Mouse (Mus musculus) limb, embryonic 12.5 days (tissue): ENCODE results near the gene Olfr1245. TPM values are rescaled to one million over a fixed set of nuclear protein-coding genes. Genes with fewer than 3 reads are reported as not detected.
"Not testable (repeated sequence)": the region's sequence is repeated elsewhere in the genome, so short reads cannot be mapped to it uniquely, and the experiment has no call there.

Experiments
- ATAC-seq: fragments of 200-750 bp; cut with Nextera tagmentation; 2 replicates; pipeline ENCODE4 v1.8.0; 2017; ENCODE audit warnings: low read depth, moderate TSS enrichment; ENCODE audit not compliant: insufficient number of reproducible peaks, insufficient read depth, low FRiP score, low TSS enrichment
- H3K27ac ChIP-seq: fragments of 300-500 bp; sonication (generic); 2 replicates; pipeline ENCODE4 v1.5.1; 2016; ENCODE audit warnings: mild to moderate bottlenecking, moderate library complexity
- H3K27me3 ChIP-seq: fragments of 300-500 bp; sonication (generic); 2 replicates; pipeline ENCODE4 v1.6.1; 2016; ENCODE audit warnings: mild to moderate bottlenecking, moderate library complexity
- H3K36me3 ChIP-seq: fragments of 300-500 bp; sonication (generic); 2 replicates; pipeline ENCODE4 v1.6.1; 2016; ENCODE audit warnings: mild to moderate bottlenecking, moderate library complexity
- H3K4me1 ChIP-seq: fragments of 300-500 bp; sonication (generic); replicated peaks from 2 replicates; pipeline ENCODE4 v1.6.1; 2016
- H3K4me2 ChIP-seq: fragments of 300-500 bp; sonication (generic); 2 replicates; pipeline ENCODE4 v1.6.1; 2016; ENCODE audit warnings: mild to moderate bottlenecking, moderate library complexity
- H3K4me3 ChIP-seq: fragments of 300-500 bp; sonication (generic); replicated peaks from 2 replicates; pipeline ENCODE4 v1.5.1; 2016; ENCODE audit warnings: mild to moderate bottlenecking
- H3K9ac ChIP-seq: fragments of 300-500 bp; sonication (generic); replicated peaks from 2 replicates; pipeline ENCODE4 v1.6.1; 2016; ENCODE audit warnings: mild to moderate bottlenecking, moderate library complexity
- H3K9me3 ChIP-seq: fragments of 300-500 bp; sonication (generic); 2 replicates; pipeline ENCODE4 v1.6.1; 2016; ENCODE audit warnings: mild to moderate bottlenecking, moderate library complexity
- WGBS: fragments of 180-500 bp; shearing (Covaris S2); methylation state at CpG from one replicate; pipeline ENCODE4 v1.1.7; 2016; 5-methylcytosine and 5-hydroxymethylcytosine counted together
- polyA plus RNA-seq: library from polyadenylated mRNA; unstranded; fragments of >200 nt; fragmentation: Nextera tagmentation; extraction: Ambion mirVana; gene quantifications from 2 replicates; pipeline ENCODE4 v1.2.1, GENCODE M21; 2016

The Olfr1245 gene
- not detected in 2 replicates for polyA plus RNA-seq

GRCm38 (mm10) chr2:89578347-89578746, at the start of gene Olfr1245:
Olfr1245 (minus strand) TSS chr2:89578447.
- H3K27ac ChIP-seq: no peak within 1 kb of the TSS
- 90% methylated on average over 1 of the region's 1 CpGs for WGBS
- H3K4me1 ChIP-seq: no peaks in the 10 kb centered on the region
- H3K27me3 ChIP-seq: no peaks in the 10 kb centered on the region
- H3K36me3 ChIP-seq: no peaks in the 10 kb centered on the region
- no peak within 1 kb of the TSS for H3K9ac ChIP-seq
- H3K4me3 ChIP-seq: no peak within 1 kb of the TSS
- no peaks in the 10 kb centered on the region for H3K9me3 ChIP-seq
- H3K4me2 ChIP-seq: no peak within 1 kb of the TSS
- ATAC-seq: no peak

DNA sequence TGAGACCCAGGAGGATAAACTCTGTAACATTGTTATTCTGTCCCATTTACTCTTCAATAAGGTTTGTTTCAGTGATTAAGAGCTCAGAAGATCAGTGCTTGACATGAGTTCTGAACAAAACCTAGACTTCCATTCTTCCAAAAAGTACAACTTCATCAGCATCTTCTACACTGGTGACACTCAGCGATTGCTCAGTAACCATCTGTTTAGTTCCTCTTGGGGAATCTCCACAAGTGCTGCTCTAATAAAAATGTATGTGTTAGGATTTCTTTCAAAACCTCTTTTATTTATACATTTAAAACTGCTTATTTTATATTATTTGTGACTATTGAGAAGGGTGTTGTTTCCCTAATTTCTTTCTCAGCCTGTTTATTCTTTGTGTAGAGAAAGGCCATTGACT, 39.9 kb upstream of the Olfr1245 start, which contains the start of gene Olfr1248:
Olfr1248 (minus strand) TSS at position 101 of the 400 bp plus-strand sequence.
- 92% methylated on average over 1 of the region's 1 CpGs for WGBS
- not testable (repeated sequence) for ATAC-seq, H3K27me3 ChIP-seq

GRCm38 (mm10) chr2:89614030-89614429, 35.8 kb upstream of the Olfr1245 start, which contains the start of gene Olfr1247:
Olfr1247 (minus strand) TSS chr2:89614130.
- Histone ChIP-seq H3K4me3 (no peak within 1 kb of the TSS), H3K27ac (no peak within 1 kb of the TSS), H3K36me3 (no peaks in the 10 kb centered on the region), H3K9ac (no peak within 1 kb of the TSS), H3K27me3 (no peaks in the 10 kb centered on the region), H3K9me3 (no peaks in the 10 kb centered on the region), H3K4me2 (no peak within 1 kb of the TSS), H3K4me1 (no peaks in the 10 kb centered on the region)
- WGBS: 97% methylated on average over 2 of the region's 2 CpGs
- ATAC-seq: no peak

More for the DNA sequence above, 39.9 kb upstream of the Olfr1245 start, which contains the start of gene Olfr1248:
- H3K4me1 ChIP-seq, H3K4me2 ChIP-seq, H3K9ac ChIP-seq, H3K36me3 ChIP-seq, H3K27ac ChIP-seq, H3K4me3 ChIP-seq, H3K9me3 ChIP-seq: not testable (repeated sequence)

GRCm38 (mm10) chr2:89593057-89593456, 14.8 kb upstream of the Olfr1245 start, which contains the start of gene Olfr1246:
Olfr1246 (minus strand) TSS chr2:89593157.
- WGBS: 85% methylated on average over 2 of the region's 2 CpGs
- Histone ChIP-seq H3K4me2 (no peak within 1 kb of the TSS), H3K4me3 (no peak within 1 kb of the TSS), H3K27ac (no peak within 1 kb of the TSS), H3K9ac (no peak within 1 kb of the TSS), H3K36me3 (no peaks in the 10 kb centered on the region), H3K9me3 (no peaks in the 10 kb centered on the region), H3K4me1 (no peaks in the 10 kb centered on the region), H3K27me3 (no peaks in the 10 kb centered on the region)
- no peak for ATAC-seq

- not testable (repeated sequence) for ATAC-seq, H3K4me2 ChIP-seq, H3K4me1 ChIP-seq, H3K36me3 ChIP-seq, H3K27ac ChIP-seq, H3K9me3 ChIP-seq, H3K4me3 ChIP-seq, H3K9ac ChIP-seq, H3K27me3 ChIP-seq
- 58% methylated on average over 2 of the region's 2 CpGs for WGBS
Observed at GRCm38 (mm10) chr2:89562706-89563105, 15.5 kb downstream of the Olfr1245 start.

- no peak overlapping the region for H3K9ac ChIP-seq
- H3K27ac ChIP-seq: no peak overlapping the region
- H3K4me2 ChIP-seq: no peak overlapping the region
- no peak overlapping the region for H3K4me3 ChIP-seq
- H3K36me3 ChIP-seq: no peaks in the 10 kb centered on the region
- 64% methylated on average over 2 of the region's 2 CpGs for WGBS
- ATAC-seq: no peak
- H3K27me3 ChIP-seq: no peaks in the 10 kb centered on the region
- no peaks in the 10 kb centered on the region for H3K4me1 ChIP-seq
- no peaks in the 10 kb centered on the region for H3K9me3 ChIP-seq
Observed at GRCm38 (mm10) chr2:89544516-89544915, 33.7 kb downstream of the Olfr1245 start.

DNA sequence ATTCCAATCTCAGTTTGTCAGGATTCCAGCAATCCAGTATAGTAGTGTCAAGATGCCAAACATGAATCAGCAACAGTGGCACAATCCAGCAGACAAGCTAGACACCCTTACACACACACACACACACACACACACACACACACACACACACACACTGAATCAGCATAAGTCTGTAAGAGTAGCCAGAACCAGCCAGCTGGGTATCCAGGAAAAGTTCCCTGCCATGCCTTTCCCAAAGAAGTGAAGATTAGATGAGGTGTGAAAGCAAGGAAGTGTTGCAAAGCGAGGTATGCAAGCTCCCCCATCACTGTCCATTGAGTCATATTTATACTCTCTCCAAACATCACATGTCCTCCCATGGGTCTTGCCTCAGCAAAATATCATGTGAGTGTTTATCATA, 38.3 kb downstream of the Olfr1245 start:
- 69% methylated on average over 1 of the region's 1 CpGs for WGBS
- ATAC-seq: no peak

DNA sequence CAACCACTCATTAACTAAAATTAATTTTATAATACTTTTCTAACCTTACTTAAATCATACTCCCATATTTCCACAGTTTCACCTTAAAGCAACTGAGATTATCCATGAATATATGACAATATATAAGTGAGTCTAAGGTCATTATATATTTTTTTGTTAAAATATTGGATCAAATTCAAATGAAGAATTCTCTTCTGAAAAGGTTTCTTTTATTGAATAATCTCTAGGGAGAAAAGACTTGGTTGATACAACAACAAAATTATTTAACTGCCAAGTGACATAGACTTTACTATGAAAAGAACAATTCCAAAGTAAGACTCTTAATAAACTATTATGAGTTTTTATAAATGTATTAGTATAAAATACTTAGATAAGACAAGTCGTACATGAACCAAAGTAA, 46.9 kb downstream of the Olfr1245 start, which contains the start of gene Olfr1243:
Olfr1243 (minus strand) TSS at position 101 of the 400 bp plus-strand sequence.
- no peak within 1 kb of the TSS for H3K27ac ChIP-seq
- H3K4me2 ChIP-seq: no peak within 1 kb of the TSS
- no peaks in the 10 kb centered on the region for H3K9me3 ChIP-seq
- H3K9ac ChIP-seq: no peak within 1 kb of the TSS
- no peak for ATAC-seq
- no peaks in the 10 kb centered on the region for H3K27me3 ChIP-seq
- no peaks in the 10 kb centered on the region for H3K36me3 ChIP-seq
- no peak within 1 kb of the TSS for H3K4me3 ChIP-seq
- 94% methylated on average over 1 of the region's 1 CpGs for WGBS
- no peaks in the 10 kb centered on the region for H3K4me1 ChIP-seq

More for the DNA sequence above, 38.3 kb downstream of the Olfr1245 start:
- Histone ChIP-seq H3K4me1 (no peaks in the 10 kb centered on the region), H3K36me3 (no peaks in the 10 kb centered on the region), H3K4me3 (no peak overlapping the region), H3K9ac (no peak overlapping the region), H3K4me2 (no peak overlapping the region), H3K9me3 (no peaks in the 10 kb centered on the region), H3K27ac (no peak overlapping the region), H3K27me3 (no peaks in the 10 kb centered on the region)

Other genes starting within 250 kb of the Olfr1245 start
- not detected in 2 replicates for gene Olfr1232, start 248.8 kb downstream of the Olfr1245 start, polyA plus RNA-seq
- gene Olfr1233, start 236.0 kb downstream of the Olfr1245 start, polyA plus RNA-seq: not detected in 2 replicates
- not detected in 2 replicates for gene Olfr1234, start 213.6 kb downstream of the Olfr1245 start, polyA plus RNA-seq
- gene Olfr1238, start 168.8 kb downstream of the Olfr1245 start, polyA plus RNA-seq: not detected in 2 replicates
- not detected in 2 replicates for gene Olfr1239, start 158.0 kb downstream of the Olfr1245 start, polyA plus RNA-seq
- not detected in 2 replicates for gene Olfr1240, start 135.4 kb downstream of the Olfr1245 start, polyA plus RNA-seq
- gene Olfr1241, start 91.3 kb downstream of the Olfr1245 start, polyA plus RNA-seq: not detected in 2 replicates
- not detected in 2 replicates for gene Olfr1242, start 80.1 kb downstream of the Olfr1245 start, polyA plus RNA-seq
- not detected in 2 replicates for gene Olfr1243, start 47.0 kb downstream of the Olfr1245 start, polyA plus RNA-seq
- not detected in 2 replicates for gene Olfr1246, start 14.7 kb upstream of the Olfr1245 start, polyA plus RNA-seq
- not detected in 2 replicates for gene Olfr1247, start 35.7 kb upstream of the Olfr1245 start, polyA plus RNA-seq
- not detected in 2 replicates for gene Olfr1248, start 39.8 kb upstream of the Olfr1245 start, polyA plus RNA-seq
- not detected in 2 replicates for gene Olfr1249, start 56.5 kb upstream of the Olfr1245 start, polyA plus RNA-seq
- gene Olfr1250, start 83.0 kb upstream of the Olfr1245 start, polyA plus RNA-seq: not detected in 2 replicates
- gene Olfr1251, start 93.5 kb upstream of the Olfr1245 start, polyA plus RNA-seq: not detected in 2 replicates
- not detected in 2 replicates for gene Olfr1252, start 146.6 kb upstream of the Olfr1245 start, polyA plus RNA-seq
- not detected in 2 replicates for gene Olfr1253, start 178.6 kb upstream of the Olfr1245 start, polyA plus RNA-seq
- gene Olfr1254, start 215.2 kb upstream of the Olfr1245 start, polyA plus RNA-seq: not detected in 2 replicates
- gene Olfr1255, start 233.6 kb upstream of the Olfr1245 start, polyA plus RNA-seq: not detected in 2 replicates